Mouse (Mus musculus) B cell, adult 2 months (primary cell): Measurements from ENCODE around the gene Lima1.
"Not testable (repeated sequence)": the region's sequence is repeated elsewhere in the genome, so short reads cannot be mapped to it uniquely, and the experiment has no call there.

ENCODE experiments used
- DNase-seq, 2 experiments: peaks; one replicate each; pipeline ENCODE4 v3.0.0; 2022

Gene Lima1

DNA sequence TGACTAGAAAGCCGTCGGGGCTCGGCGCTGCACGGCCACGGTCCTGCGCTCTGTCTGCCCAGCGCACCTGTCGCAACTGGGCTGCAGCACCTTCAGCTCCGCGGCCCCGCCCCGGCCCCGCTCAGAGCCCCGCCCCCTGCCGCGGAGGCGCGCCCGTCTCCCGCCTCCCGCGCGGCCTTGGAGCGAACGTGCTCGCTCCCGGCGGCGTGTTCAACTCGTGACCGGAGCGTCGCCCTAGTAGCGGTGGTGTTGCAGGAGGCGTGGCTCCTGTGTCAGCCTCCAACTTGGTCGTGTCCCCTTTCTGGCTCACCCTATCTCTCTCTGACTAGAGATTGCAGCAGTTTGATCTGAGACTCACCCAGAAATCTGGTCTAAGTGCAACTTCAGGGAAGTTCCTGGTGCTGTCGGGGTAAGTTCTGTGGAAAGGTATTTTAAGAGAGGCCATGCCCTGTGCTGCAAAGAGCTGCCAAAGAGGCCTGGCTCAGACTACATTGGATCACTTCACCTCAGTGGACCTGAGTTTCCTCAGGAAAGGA lies at the start of gene Lima1:
Lima1 (minus strand) TSS at position 123 of the 536 bp plus-strand sequence.
- peak; percentile 90 to 91 for DNase-seq

GRCm38 (mm10) chr15:99919601-99920158 lies 44.4 kb upstream of the Lima1 start:
- no peak for DNase-seq

GRCm38 (mm10) chr15:99917264-99917663 lies 42.0 kb upstream of the Lima1 start:
- no peak for DNase-seq

DNA sequence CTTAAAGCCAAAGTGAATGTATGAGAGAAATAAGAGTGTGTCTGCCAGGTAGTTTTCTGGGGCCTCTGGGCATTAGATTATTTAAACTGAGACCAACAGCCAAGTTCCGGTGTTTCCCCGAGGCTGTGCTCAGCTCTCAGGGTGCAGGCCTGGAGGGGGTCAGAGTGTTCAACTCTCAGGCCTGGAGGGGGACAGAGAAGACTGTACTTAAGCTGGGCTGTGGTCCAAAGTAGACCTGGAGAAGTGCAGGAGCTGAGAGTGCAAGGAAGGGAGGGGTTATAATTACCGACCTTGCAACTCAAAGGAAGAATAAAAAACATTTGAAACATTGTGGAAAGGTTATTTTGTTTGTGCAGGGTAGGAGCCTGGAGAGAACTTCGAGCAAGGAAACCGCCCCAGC lies 39.4 kb upstream of the Lima1 start:
- DNase-seq, result no peak

- no peak for DNase-seq
These were observed 36.5 kb upstream of the Lima1 start for GRCm38 (mm10) chr15:99911785-99912184.

GRCm38 (mm10) chr15:99909339-99909996 lies 34.2 kb upstream of the Lima1 start:
- DNase-seq, result peak; percentile 42 to 48

- no peak for DNase-seq
These were observed 32.3 kb upstream of the Lima1 start for GRCm38 (mm10) chr15:99907514-99907913.

- no peak for DNase-seq
These were observed 31.8 kb upstream of the Lima1 start for GRCm38 (mm10) chr15:99907041-99907440.

DNA sequence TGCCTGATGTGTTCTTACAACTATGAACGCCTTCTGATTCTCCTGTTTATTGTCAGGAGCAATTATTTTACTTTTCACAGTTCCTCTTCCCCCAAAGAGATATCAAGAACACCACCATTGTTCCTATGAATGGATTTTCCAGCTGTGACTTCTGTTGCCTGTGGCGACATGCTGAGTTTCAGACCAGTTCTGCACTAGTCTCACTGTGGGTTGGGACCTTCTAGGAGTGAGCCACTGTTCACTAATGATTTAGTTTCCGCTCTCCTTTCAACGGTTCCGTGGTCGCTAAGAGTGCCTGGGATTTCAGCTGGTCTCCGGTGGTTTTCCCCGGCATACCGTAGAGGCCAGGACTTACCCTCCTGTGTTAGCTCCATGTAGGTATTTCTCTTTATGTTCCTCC lies 29.6 kb upstream of the Lima1 start:
- DNase-seq, result no peak

DNA sequence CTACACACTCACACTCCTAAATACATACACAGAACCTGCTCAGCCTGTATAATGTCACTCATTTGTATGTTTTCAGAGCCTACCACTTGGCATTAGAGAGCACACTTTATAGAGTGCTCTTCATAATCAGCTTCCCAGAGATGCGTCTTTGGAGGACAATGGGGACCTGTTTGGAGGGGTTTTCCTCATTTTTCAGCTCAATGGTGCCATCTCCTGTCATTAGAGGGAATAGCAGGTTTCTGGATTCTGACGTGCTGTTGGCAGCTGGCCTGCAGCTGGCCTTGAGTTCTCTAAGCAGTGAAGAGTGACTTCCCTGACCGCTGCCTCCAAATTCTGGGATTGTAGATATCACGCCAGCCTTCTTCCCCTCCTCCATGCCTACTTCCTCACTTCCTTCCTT lies 29.1 kb upstream of the Lima1 start:
- DNase-seq, result peak; percentile 50

GRCm38 (mm10) chr15:99903227-99903626 lies 28.0 kb upstream of the Lima1 start:
- DNase-seq, result no peak

- no peak for DNase-seq
These were observed 27.5 kb upstream of the Lima1 start for GRCm38 (mm10) chr15:99902786-99903185.

DNA sequence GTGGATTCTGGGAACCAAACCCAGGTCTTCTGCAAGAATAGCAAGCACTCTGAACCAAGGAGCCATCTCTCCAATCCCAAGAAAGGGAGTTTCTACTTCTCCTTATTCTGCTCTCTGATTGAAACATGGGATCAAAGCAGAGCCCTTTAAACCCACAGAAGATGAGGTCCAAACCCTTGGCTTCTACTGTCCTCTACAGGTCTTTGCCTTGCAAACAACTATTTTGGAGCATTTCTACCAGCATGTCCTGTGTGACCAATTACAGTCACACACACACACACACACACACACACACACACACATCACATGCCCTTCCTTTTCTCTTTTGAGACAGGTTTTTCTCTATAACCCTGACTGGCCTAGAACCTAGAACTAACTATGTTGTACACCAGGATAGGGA lies 21.4 kb upstream of the Lima1 start:
- DNase-seq, result no peak

- DNase-seq, result no peak
These were observed 16.1 kb upstream of the Lima1 start for GRCm38 (mm10) chr15:99891355-99891754.

DNA sequence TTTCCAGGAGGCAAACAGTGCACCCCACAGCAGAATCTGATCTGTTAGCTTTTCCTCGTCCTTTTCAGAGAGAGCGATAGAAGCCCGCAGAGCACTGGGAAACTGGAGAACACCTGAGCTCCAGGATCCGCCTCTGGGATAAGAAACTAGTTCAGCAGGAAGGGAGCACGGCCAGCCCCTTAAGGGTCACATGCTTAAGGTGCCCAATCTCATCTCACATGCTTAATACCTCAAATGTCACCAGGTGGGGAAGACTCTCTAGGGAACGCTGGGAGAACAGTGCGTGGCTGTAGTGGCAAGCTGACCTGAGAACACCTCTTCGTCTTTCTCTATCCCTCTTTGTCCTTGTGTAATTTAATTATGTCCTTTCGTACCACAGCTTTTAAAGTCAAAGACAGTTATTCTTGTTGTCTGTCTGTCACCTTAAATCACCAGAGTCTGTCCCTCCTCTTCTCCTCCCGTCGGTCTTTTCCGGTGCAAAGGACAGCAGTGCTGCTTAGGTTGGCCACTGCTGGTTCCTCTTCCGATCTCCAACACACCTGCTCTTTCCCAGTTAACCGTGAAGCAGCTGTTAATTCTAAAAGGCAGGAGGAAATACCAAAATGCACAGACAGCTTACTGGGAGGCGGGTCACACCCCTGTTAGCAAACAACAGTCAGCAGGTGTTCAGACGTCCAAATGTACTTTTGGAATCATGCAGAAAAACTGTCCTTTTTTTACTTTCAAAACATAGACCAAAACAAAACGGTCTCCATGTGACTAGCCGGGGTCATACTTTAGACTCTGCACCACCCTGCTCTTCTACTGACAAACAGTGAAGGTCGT lies 15.4 kb upstream of the Lima1 start:
- peak; percentile 39 to 41 for DNase-seq

- no peak for DNase-seq
These were observed 14.1 kb upstream of the Lima1 start for GRCm38 (mm10) chr15:99889275-99889874.

DNA sequence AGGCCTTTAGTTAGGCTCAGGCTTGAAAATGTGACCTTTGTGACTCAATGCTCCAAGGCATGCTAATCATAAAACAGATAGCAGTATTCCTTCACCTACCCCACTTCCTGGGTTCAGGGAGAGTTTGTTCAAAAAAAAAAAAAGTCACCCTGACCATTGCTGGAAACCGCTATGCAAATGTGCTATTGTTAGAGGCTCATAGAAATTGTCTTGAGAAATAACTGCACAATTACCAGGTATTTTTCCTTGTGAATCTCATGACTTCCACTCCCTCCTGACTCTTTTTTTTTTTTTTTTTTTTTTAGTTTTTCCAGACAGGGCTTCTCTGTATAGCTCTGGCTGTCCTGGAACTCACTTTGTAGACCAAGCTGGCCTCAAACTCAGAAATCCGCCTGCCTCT lies 11.9 kb upstream of the Lima1 start:
- not testable (repeated sequence) for DNase-seq

DNA sequence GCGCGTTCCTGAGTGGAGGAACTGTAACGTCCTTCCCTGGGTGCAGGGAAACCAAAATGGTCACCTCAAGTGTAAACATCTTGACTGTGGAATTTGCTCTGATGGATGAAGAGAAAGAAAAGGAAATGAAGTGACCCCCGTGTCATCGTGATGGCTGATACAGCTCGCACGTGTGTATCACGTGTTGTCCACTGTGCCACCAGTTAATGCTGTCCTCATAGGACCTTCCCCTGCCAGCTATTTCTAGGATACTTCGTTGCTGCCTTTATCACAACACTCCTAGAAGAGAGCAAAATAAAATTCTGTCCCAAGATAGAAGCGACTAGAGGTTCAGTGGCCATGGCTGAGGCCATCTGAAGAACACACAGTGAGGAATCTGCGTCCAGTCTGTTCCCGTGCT lies 8.8 kb upstream of the Lima1 start:
- no peak for DNase-seq

DNA sequence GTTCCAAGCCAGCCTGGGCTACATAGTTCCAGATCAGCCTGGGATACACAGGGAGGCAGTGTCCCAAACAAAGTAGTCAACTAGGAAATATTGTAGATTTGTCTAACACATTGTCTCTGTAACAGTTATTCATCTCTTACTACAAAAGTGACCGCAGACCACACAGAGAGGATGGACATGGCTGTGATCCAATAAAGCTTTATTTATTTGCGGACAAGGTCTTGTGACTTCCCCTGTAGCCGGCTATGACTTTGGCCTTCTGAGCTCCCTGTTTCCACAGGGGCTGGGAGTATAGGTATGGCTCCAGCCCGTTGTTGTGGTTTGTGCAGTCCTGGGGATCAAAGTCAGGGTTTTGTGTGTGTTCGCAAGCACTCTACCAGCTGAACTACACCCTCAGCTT lies 3.3 kb upstream of the Lima1 start:
- no peak for DNase-seq

DNA sequence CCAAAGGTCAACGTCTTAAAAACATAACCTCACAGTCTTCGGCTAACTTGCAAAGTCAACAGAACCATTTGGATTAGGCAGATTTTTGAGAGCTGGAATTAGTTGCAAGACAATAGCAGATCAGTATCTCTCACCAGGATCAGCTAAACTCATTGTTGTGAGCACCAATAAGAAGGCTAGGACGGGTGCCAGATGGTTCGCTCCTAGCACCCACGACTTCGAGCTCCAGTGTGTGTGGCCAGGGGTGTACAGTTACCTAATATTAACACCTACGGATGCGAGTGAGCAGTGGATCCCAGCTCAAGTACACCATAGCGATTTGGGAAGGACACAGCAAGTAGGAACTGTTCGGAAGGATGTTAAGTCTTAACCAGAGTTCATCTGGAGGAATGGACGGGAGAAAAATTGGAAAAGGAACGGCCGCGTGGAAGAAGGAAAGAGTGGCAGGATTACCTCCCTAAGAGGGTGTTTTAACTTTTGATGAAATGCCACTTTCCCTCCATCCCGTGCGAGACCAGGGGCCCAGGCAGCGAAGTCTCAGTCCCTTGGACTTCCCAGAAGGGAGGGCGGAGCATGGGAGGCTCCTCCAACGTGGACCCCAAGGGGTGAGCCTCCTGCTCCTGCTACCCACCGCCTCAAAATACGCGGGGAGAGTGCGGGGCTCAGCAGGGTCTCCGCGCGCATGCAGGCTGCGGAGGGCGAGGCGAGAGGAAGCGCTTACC lies 483 bp downstream of the Lima1 start:
- DNase-seq, result peak in 1 of 2 experiments; percentile 9

GRCm38 (mm10) chr15:99872543-99872942 lies 2.7 kb downstream of the Lima1 start:
- no peak for DNase-seq

DNA sequence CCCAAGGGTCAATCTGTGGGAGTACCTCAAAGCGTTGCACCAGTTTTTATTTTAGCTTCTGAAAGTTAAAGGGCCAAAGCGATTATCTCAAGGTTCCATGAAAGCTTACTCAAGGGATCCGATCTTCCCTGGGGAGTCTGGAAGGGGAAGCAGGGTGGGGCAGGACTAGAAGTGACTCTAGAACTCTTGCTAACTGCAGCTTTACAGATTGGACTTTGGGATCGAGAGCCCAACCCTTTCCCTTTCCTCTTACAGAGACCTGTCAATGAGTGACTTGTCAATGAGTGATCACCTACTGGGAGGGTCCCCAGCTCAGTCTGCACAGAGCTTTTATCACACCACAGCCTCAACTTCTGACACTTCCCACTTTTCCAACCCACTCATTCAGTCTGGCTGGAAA lies 7.6 kb downstream of the Lima1 start:
- no peak for DNase-seq
